Mouse (Mus musculus): ENCODE results near the gene Macc1.

Macc1 gene

DNA sequence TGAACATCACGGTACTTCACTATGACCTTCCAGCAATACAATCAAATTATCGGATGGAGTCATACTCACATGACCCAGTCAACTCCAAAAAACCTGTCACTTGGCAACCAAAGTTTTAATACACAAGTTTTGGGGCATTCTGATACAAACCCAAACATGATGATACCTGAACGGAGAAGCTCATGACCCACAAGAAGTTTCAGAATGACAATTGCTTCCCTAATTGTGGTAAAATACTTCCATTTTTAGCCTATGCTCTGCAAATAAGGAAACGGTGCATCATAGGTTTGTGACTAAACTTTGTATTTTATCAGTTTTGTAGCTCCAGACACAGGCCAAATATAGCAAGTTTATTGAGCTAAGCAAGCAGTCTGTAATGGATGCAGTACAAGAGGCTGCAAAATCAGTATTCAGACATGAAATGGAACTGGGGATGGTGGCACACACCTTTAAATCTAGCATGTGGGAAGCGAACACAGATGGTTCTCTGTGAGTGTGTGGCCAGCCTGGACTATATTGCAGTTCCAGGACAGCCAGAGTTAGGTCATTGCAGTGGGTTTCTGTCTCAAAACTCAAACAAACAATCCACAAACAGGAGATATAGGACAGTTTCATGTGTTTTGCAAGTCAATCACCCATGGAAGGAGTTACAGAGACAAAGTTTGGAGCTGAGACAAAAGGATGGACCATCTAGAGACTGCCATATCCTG, 170.0 kb downstream of the Macc1 start:
- no peak for DNase-seq (ENCODE audit: low spot score)

DNA sequence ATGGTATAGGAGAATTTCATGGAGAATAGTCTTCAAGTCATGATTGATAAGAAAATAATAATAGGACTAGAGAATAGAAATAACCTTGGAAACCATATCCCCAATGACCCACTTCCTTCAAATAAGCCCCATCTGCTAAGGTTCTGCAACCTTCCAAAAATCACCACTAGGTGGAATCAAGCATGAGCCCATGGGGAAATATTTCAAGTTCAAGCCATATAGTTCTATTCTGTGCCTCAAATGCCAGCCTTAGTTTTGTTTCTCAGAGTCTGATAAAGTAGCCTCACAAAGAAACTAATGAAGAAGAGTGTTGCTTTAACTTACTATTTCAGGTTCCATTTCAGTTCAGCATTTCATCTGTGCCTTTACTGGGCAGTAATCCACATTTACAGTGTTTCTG, 197.1 kb downstream of the Macc1 start:
- DNase-seq (ENCODE audit: low spot score), result no peak

All from yolk sac, embryonic 10.5 days (tissue).